Mouse (Mus musculus): ENCODE data around the gene Gm765.

The Gm765 gene

GRCm38 (mm10) chr6:98342654-98343053 is at the start of gene Gm765:
Gm765 (minus strand) TSS chr6:98342754.
- DNase-seq (ENCODE audit: extremely low read depth, low read depth), result no peak

- no peak for DNase-seq (ENCODE audit: extremely low read depth, low read depth)
These were observed 42.9 kb upstream of the Gm765 start for GRCm38 (mm10) chr6:98385487-98385886.

- DNase-seq (ENCODE audit: extremely low read depth, low read depth), result no peak
These were observed 41.9 kb upstream of the Gm765 start for GRCm38 (mm10) chr6:98384431-98384830.

GRCm38 (mm10) chr6:98383411-98383810 is 40.9 kb upstream of the Gm765 start:
- DNase-seq (ENCODE audit: extremely low read depth, low read depth), result no peak

- DNase-seq (ENCODE audit: extremely low read depth, low read depth), result no peak
These were observed 23.6 kb upstream of the Gm765 start for GRCm38 (mm10) chr6:98366199-98366598.

- DNase-seq (ENCODE audit: extremely low read depth, low read depth), result no peak
These were observed 12.7 kb upstream of the Gm765 start for GRCm38 (mm10) chr6:98355271-98355670.

- no peak for DNase-seq (ENCODE audit: extremely low read depth, low read depth)
These were observed 10.7 kb upstream of the Gm765 start for GRCm38 (mm10) chr6:98353285-98353684.

GRCm38 (mm10) chr6:98332714-98333113 is 9.8 kb downstream of the Gm765 start:
- DNase-seq (ENCODE audit: extremely low read depth, low read depth), result no peak

GRCm38 (mm10) chr6:98311659-98312058 is 30.9 kb downstream of the Gm765 start:
- no peak for DNase-seq (ENCODE audit: extremely low read depth, low read depth)

- DNase-seq (ENCODE audit: extremely low read depth, low read depth), result no peak
These were observed 34.9 kb downstream of the Gm765 start for GRCm38 (mm10) chr6:98307647-98308046.

- DNase-seq (ENCODE audit: extremely low read depth, low read depth), result no peak
These were observed 35.4 kb downstream of the Gm765 start for GRCm38 (mm10) chr6:98307159-98307558.

- DNase-seq (ENCODE audit: extremely low read depth, low read depth), result no peak
These were observed 50.5 kb downstream of the Gm765 start for GRCm38 (mm10) chr6:98292064-98292463.

GRCm38 (mm10) chr6:98288316-98288715 is 54.2 kb downstream of the Gm765 start:
- no peak for DNase-seq (ENCODE audit: extremely low read depth, low read depth)

GRCm38 (mm10) chr6:98287521-98287920 is 55.0 kb downstream of the Gm765 start:
- DNase-seq (ENCODE audit: extremely low read depth, low read depth), result no peak

- DNase-seq (ENCODE audit: extremely low read depth, low read depth), result no peak
These were observed 57.4 kb downstream of the Gm765 start for GRCm38 (mm10) chr6:98285190-98285589.

GRCm38 (mm10) chr6:98282791-98283190 is 59.8 kb downstream of the Gm765 start:
- no peak for DNase-seq (ENCODE audit: extremely low read depth, low read depth)

GRCm38 (mm10) chr6:98271553-98271952 is 71.0 kb downstream of the Gm765 start:
- no peak for DNase-seq (ENCODE audit: extremely low read depth, low read depth)

- DNase-seq (ENCODE audit: extremely low read depth, low read depth), result no peak
These were observed 79.6 kb downstream of the Gm765 start for GRCm38 (mm10) chr6:98262961-98263360.

- no peak for DNase-seq (ENCODE audit: extremely low read depth, low read depth)
These were observed 83.5 kb downstream of the Gm765 start for GRCm38 (mm10) chr6:98259016-98259415.

- no peak for DNase-seq (ENCODE audit: extremely low read depth, low read depth)
These were observed 96.1 kb downstream of the Gm765 start for GRCm38 (mm10) chr6:98246449-98246848.

GRCm38 (mm10) chr6:98243186-98243585 is 99.4 kb downstream of the Gm765 start:
- no peak for DNase-seq (ENCODE audit: extremely low read depth, low read depth)

GRCm38 (mm10) chr6:98240561-98241272 is 101.8 kb downstream of the Gm765 start:
- no peak for DNase-seq (ENCODE audit: extremely low read depth, low read depth)

GRCm38 (mm10) chr6:98234097-98234496 is 108.5 kb downstream of the Gm765 start:
- no peak for DNase-seq (ENCODE audit: extremely low read depth, low read depth)

GRCm38 (mm10) chr6:98223923-98224322 is 118.6 kb downstream of the Gm765 start:
- no peak for DNase-seq (ENCODE audit: extremely low read depth, low read depth)

All from MEL-GATA-1-ER (cell line).